Mouse (Mus musculus): ENCODE results near the gene Ms4a15.

DNA sequence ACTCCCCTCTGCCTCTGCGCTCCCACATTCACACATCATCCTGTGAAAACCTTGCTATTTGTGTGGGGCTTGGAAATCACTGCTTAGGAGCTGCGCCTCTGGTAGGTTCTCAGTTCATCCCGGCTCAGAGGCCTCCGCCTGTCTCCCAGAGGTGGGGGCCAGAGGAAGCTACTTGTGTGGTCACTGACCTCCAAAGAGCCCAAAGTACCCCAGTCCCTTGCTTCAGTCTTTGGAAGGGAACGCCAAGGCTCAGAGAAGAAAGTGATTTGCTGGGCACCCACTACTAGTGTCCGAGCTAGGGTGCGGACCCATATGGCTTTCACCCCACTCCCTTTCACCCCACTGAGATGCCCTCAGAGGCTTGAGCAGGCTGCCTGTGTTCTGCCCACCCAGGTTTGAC, at the start of gene Ms4a15:
- TF ChIP-seq CTCF (IDR thresholded peaks at IDR 0.05; ENCODE audit: control insufficient read depth, insufficient read depth, insufficient read length) (no peak), MYOG (IDR thresholded peaks at IDR 0.05; ENCODE audit: control insufficient read depth, extremely low read depth, insufficient read length) (no peak)
